Mouse (Mus musculus): ENCODE results near the gene Thpo. TPM values are rescaled to one million over a fixed set of nuclear protein-coding genes. Genes with fewer than 3 reads are reported as not detected.

Thpo gene
- total and polyA plus RNA-seq, 3 experiments, result 0.08 to 1.0 (median 0.19) TPM

DNA sequence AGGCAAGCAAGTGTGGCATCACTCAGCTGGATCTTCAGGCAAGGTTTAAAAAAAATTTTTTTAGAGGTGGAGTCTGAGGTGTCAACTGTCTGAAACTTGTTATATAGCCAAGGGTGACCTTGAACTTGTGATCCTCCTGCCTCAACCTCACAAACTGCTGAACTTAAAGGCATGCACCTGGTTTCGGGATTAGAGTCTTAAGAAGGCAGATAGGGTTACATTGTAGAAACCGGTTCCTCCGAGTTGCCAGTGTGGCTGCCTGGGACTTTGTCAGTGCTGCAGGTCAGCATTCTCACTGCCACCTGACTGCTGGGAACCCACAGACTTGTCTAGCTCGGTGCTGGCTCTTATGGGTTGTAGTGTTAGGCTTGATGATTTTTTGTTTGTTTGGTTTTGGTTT is 11.1 kb downstream of the Thpo start:
- peaks cover 23 to 39% of the 10 kb centered on the region in 2 experiments for H3K36me3 ChIP-seq (replicated peaks in 1 of 2; ENCODE audit: control insufficient read depth in 1 of 2, insufficient read depth in 1 of 2, low read length in 1 of 2)
- H3K9me3 ChIP-seq (replicated peaks; ENCODE audit: low read length), result no peaks in the 10 kb centered on the region
- H3K79me2 ChIP-seq (replicated peaks; ENCODE audit: control insufficient read depth, extremely low read depth, insufficient read depth, poor library complexity, severe bottlenecking), result peaks cover 7% of the 10 kb centered on the region
- H3K27me3 ChIP-seq (replicated peaks), result peaks cover 3% of the 10 kb centered on the region
- no peak overlapping the region for H3K27ac ChIP-seq (ENCODE audit: insufficient read depth, low read depth)
- peaks cover 0 to 10% of the 10 kb centered on the region in 2 experiments; a peak in 2 of 4 replicates for H3K4me1 ChIP-seq (ENCODE audit: control insufficient read depth in 1 of 2, insufficient read depth in 2 of 2)
- dilution Hi-C loops (cut with MboI; ENCODE audit: extremely low pct_ligation_motif_present, extremely low pct_unique_long_range_greater_than_20kb, low sequenced_read_pairs), result no loop called here
- in situ Hi-C loops (cut with MboI; ENCODE audit: low pct_ligation_motif_present, low pct_unique_long_range_greater_than_20kb, low sequenced_read_pairs), result loop anchor here (10.0 kb wide), 1 partner anchor 462 kb away; no protein-coding TSS in a partner anchor
- no peak for TF ChIP-seq MEF2A (IDR thresholded peaks at IDR 0.05; ENCODE audit: borderline replicate concordance, low read depth, low read length)
- no peak for TF ChIP-seq HCFC1 (IDR thresholded peaks at IDR 0.05; ENCODE audit: low read depth, low read length)
- TF ChIP-seq ZNF384 (IDR thresholded peaks at IDR 0.05; ENCODE audit: low read depth, low read length), result no peak
- TF ChIP-seq ELF1 (IDR thresholded peaks at IDR 0.05; ENCODE audit: low read depth, low read length), result no peak
- no peak for TF ChIP-seq ZC3H11A (IDR thresholded peaks at IDR 0.05; ENCODE audit: low read depth, low read length)
- no peak for TF ChIP-seq SMC3 (IDR thresholded peaks at IDR 0.05; ENCODE audit: low read depth, low read length)
- H3K9ac ChIP-seq (ENCODE audit: insufficient read depth, low read depth), result no peak overlapping the region
- H3K4me2 ChIP-seq (ENCODE audit: insufficient read depth, low read depth, poor library complexity, severe bottlenecking), result no peak overlapping the region
- no peak overlapping the region for H3K4me3 ChIP-seq (replicated peaks in 1 of 3; ENCODE audit: low read depth in 2 of 3, low read length in 2 of 3, poor library complexity in 1 of 3)
- no peak for DNase-seq (ENCODE audit: extremely low read depth)

DNA sequence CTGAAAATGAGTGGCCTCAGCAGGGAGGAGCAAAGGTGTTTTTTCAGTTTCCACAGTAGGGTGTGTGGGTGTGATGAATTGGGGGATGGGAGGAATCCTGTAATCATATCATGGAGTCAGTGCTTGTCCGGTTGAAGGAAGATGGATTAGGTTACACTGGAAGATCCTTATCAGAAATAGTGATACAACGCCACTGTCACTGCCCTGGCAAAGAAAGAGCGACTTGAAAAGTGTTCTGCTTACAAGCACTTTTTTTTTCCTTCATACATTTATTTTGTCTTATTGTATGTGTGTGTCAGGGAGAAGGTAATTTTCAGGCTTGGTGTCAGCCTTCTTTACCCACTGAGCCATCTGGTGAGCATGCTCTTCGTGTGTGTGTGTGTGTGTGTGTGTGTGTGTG is 11.6 kb downstream of the Thpo start:
- H3K27ac ChIP-seq (ENCODE audit: insufficient read depth, low read depth), result no peak overlapping the region
- H3K9ac ChIP-seq (ENCODE audit: insufficient read depth, low read depth), result no peak overlapping the region
- dilution Hi-C loops (cut with MboI; ENCODE audit: extremely low pct_ligation_motif_present, extremely low pct_unique_long_range_greater_than_20kb, low sequenced_read_pairs), result no loop called here
- H3K27me3 ChIP-seq (replicated peaks), result peaks cover 2% of the 10 kb centered on the region
- no peak overlapping the region for H3K4me3 ChIP-seq (replicated peaks in 1 of 3; ENCODE audit: low read depth in 2 of 3, low read length in 2 of 3, poor library complexity in 1 of 3)
- TF ChIP-seq SIN3A (IDR thresholded peaks at IDR 0.05; ENCODE audit: low read length) (no peak), NELFE (IDR thresholded peaks at IDR 0.05; ENCODE audit: low read depth, low read length) (no peak), MAX (IDR thresholded peaks at IDR 0.05; ENCODE audit: low read length) (no peak), KAT2A (IDR thresholded peaks at IDR 0.05; ENCODE audit: insufficient replicate concordance, low read length) (no peak)
- in situ Hi-C loops (cut with MboI; ENCODE audit: low pct_ligation_motif_present, low pct_unique_long_range_greater_than_20kb, low sequenced_read_pairs), result loop anchor here (10.0 kb wide), 1 partner anchor 462 kb away; no protein-coding TSS in a partner anchor
- no peak overlapping the region for H3K4me2 ChIP-seq (ENCODE audit: insufficient read depth, low read depth, poor library complexity, severe bottlenecking)
- H3K4me1 ChIP-seq (ENCODE audit: control insufficient read depth in 1 of 2, insufficient read depth in 2 of 2), result peaks cover 0 to 10% of the 10 kb centered on the region in 2 experiments; a peak in 2 of 4 replicates
- no peaks in the 10 kb centered on the region for H3K9me3 ChIP-seq (replicated peaks; ENCODE audit: low read length)
- peaks cover 23 to 39% of the 10 kb centered on the region in 2 experiments for H3K36me3 ChIP-seq (replicated peaks in 1 of 2; ENCODE audit: control insufficient read depth in 1 of 2, insufficient read depth in 1 of 2, low read length in 1 of 2)
- DNase-seq (ENCODE audit: extremely low read depth), result no peak
- peaks cover 10% of the 10 kb centered on the region for H3K79me2 ChIP-seq (replicated peaks; ENCODE audit: control insufficient read depth, extremely low read depth, insufficient read depth, poor library complexity, severe bottlenecking)

DNA sequence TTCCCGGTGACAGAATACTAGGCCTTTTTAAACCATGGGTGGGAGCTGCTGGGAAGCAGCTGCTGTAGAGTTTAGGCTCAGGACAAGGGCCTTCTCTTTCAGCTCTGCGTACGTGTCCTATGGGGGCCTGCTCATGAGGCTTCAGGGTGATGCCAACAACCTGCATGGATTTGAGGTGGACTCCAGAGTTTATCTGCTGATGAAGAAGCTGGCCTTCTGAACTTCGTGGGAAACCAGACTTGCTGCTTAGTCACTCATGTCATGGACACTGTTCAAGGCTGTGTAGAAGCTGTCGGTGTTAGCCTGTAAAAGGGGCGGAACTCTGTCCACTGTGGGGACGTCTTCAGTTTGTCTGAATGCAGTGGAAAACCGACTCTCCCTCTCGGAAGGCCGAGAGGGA is 12.5 kb downstream of the Thpo start:
- Histone ChIP-seq H3K4me2 (ENCODE audit: insufficient read depth, low read depth, poor library complexity, severe bottlenecking) (no peak overlapping the region), H3K36me3 (replicated peaks in 1 of 2; ENCODE audit: control insufficient read depth in 1 of 2, insufficient read depth in 1 of 2, low read length in 1 of 2) (peaks cover 23 to 39% of the 10 kb centered on the region in 2 experiments), H3K27me3 (replicated peaks) (peaks cover 2% of the 10 kb centered on the region), H3K9ac (ENCODE audit: insufficient read depth, low read depth) (no peak overlapping the region), H3K79me2 (replicated peaks; ENCODE audit: control insufficient read depth, extremely low read depth, insufficient read depth, poor library complexity, severe bottlenecking) (peaks cover 10% of the 10 kb centered on the region), H3K4me1 (ENCODE audit: control insufficient read depth in 1 of 2, insufficient read depth in 2 of 2) (peaks cover 0 to 14% of the 10 kb centered on the region in 2 experiments; a peak in 2 of 4 replicates), H3K4me3 (replicated peaks in 1 of 3; ENCODE audit: low read depth in 2 of 3, low read length in 2 of 3, poor library complexity in 1 of 3) (no peak overlapping the region), H3K27ac (ENCODE audit: insufficient read depth, low read depth) (no peak overlapping the region), H3K9me3 (replicated peaks; ENCODE audit: low read length) (no peaks in the 10 kb centered on the region)
- dilution Hi-C loops (cut with MboI; ENCODE audit: extremely low pct_ligation_motif_present, extremely low pct_unique_long_range_greater_than_20kb, low sequenced_read_pairs), result no loop called here
- in situ Hi-C loops (cut with MboI; ENCODE audit: low pct_ligation_motif_present, low pct_unique_long_range_greater_than_20kb, low sequenced_read_pairs), result loop anchor here (10.0 kb wide), 1 partner anchor 463 kb away; no protein-coding TSS in a partner anchor
- DNase-seq (ENCODE audit: extremely low read depth), result no peak
- no peak for TF ChIP-seq HCFC1 (IDR thresholded peaks at IDR 0.05; ENCODE audit: low read depth, low read length)
- TF ChIP-seq ETS1 (conservative IDR thresholded peaks at IDR 0.05; ENCODE audit: low read depth, low read length), result no peak
- no peak for TF ChIP-seq GABPA (IDR thresholded peaks at IDR 0.05; ENCODE audit: insufficient replicate concordance, low read depth, low read length)
- no peak for TF ChIP-seq JUN (IDR thresholded peaks at IDR 0.05; ENCODE audit: insufficient read depth, low read depth, low read length)
- no peak for TF ChIP-seq IRF4 (IDR thresholded peaks at IDR 0.05; ENCODE audit: low read depth, low read length)
- no peak for TF ChIP-seq ZNF384 (IDR thresholded peaks at IDR 0.05; ENCODE audit: low read depth, low read length)
- no peak for TF ChIP-seq KAT2A (IDR thresholded peaks at IDR 0.05; ENCODE audit: insufficient replicate concordance, low read length)
- no peak for TF ChIP-seq ZKSCAN1 (IDR thresholded peaks at IDR 0.05; ENCODE audit: borderline replicate concordance, low read depth, low read length)
- TF ChIP-seq MXI1 (IDR thresholded peaks at IDR 0.05; ENCODE audit: low read depth, low read length), result no peak
- no peak for TF ChIP-seq POLR2AphosphoS2 (IDR thresholded peaks at IDR 0.05; ENCODE audit: low read depth, low read length)
- TF ChIP-seq RAD21 (IDR thresholded peaks at IDR 0.05; ENCODE audit: low read depth, low read length), result no peak
- no peak for TF ChIP-seq NRF1 (IDR thresholded peaks at IDR 0.05; ENCODE audit: low read depth, low read length)
- no peak for TF ChIP-seq ZMIZ1 (IDR thresholded peaks at IDR 0.05; ENCODE audit: low read depth, low read length)
- no peak for TF ChIP-seq ELF1 (IDR thresholded peaks at IDR 0.05; ENCODE audit: low read depth, low read length)
- TF ChIP-seq BHLHE40 (IDR thresholded peaks at IDR 0.05; ENCODE audit: low read depth, low read length), result no peak
- no peak for TF ChIP-seq MAFK (IDR thresholded peaks at IDR 0.05; ENCODE audit: insufficient replicate concordance, low read length)
- TF ChIP-seq MYC (IDR thresholded peaks at IDR 0.05; ENCODE audit: low read depth, low read length), result no peak
- TF ChIP-seq CTCF (conservative IDR thresholded peaks at IDR 0.05 in 1 of 2, IDR thresholded peaks at IDR 0.05 in 1 of 2; ENCODE audit: low read depth in 2 of 2, low read length in 2 of 2), result no peak
